Comparison of ENCODE assay signal across 17 mouse cellular contexts in the genomic region with DNA sequence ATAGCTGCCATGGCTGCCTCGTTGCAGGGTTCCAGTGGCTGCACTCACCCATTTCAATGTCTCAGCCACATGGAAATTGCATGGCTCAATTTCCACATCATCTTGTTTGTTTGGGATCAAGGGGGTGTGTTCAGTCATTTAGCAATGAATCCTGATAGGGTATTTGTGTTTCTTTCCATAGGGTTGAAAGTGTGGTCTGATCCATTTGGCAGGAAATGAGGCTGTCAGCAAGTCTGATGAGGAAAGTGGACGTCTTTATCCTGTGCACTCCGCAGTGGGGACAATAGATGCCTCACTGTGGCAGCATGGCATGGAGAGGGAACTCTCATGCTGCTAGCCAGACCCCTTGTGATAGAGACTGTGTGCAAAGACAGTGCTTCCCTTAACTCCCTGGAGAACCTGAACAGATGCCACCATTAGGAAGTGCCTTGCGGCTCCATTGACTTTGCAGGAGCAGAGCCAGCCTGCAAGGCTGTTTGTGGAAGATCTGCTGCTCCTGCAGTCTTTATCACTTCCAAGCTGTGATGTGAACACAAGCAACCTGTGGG. TPM values are rescaled to one million over a fixed set of nuclear protein-coding genes. Genes with fewer than 3 reads are reported as not detected.
A peak's percentile ranks its signal among the peaks of the same experiment; 100 is the strongest.
DNase-seq lines count a peak whose midpoint lies in the region; ATAC-seq and TF ChIP-seq lines count a peak whose summit lies in the region.
"Had no signal": no experiment of that assay in that cellular context is flagged by ENCODE, and none has a peak within 500 bp of the region (broad histone marks: within the 10 kb centered on the region; RNA-seq: fewer than 3 reads in every experiment).

No protein-coding gene starts in this region.

- TF ChIP-seq CTCF in lung, postnatal 0 days (IDR thresholded peaks at IDR 0.05), result no peak
- no peak for TF ChIP-seq CTCF in bone marrow, adult 2 months (IDR thresholded peaks at IDR 0.05; ENCODE audit: control insufficient read depth, insufficient read depth, low read length)

- ATAC-seq in lung, postnatal 0 days, result peak; percentile 49
- no peak for ATAC-seq in forebrain, embryonic 11.5 days (replicated peaks; ENCODE audit: low FRiP score)
- ATAC-seq in hindbrain, embryonic 14.5 days (ENCODE audit: low FRiP score), result peak; percentile 77
- no peak for ATAC-seq in CD4-positive, CD25-positive, alpha-beta regulatory T cell, adult 4 months
- ATAC-seq: liver, embryonic 12.5 days had no signal

- no peak for TF ChIP-seq EP300 in lung, postnatal 0 days (IDR thresholded peaks at IDR 0.05)

- no peak overlapping the region for H3K4me3 ChIP-seq in lung, postnatal 0 days (ENCODE audit: low read depth, low read length)
- H3K4me3 ChIP-seq in bone marrow, adult 2 months (replicated peaks; ENCODE audit: control insufficient read depth, low read depth, low read length), result no peak overlapping the region
- no peak overlapping the region for H3K4me3 ChIP-seq in forebrain, embryonic 11.5 days (ENCODE audit: low read depth, low read length)
- H3K4me3 ChIP-seq in hindbrain, embryonic 14.5 days (replicated peaks; ENCODE audit: low read length), result no peak overlapping the region
- H3K4me3 ChIP-seq: liver, embryonic 12.5 days had no signal

- no peaks in the 10 kb centered on the region for H3K27me3 ChIP-seq in lung, postnatal 0 days (replicated peaks; ENCODE audit: insufficient read depth, low read length)
- H3K27me3 ChIP-seq in forebrain, embryonic 11.5 days (ENCODE audit: control insufficient read depth, insufficient read depth, low read length), result 0 out of 2 replicates have a peak, but pooled peaks cover 2% of the 10 kb centered on the region
- H3K27me3 ChIP-seq in hindbrain, embryonic 14.5 days (ENCODE audit: control insufficient read depth, insufficient read depth, low read length), result no peaks in the 10 kb centered on the region
- H3K27me3 ChIP-seq: liver, embryonic 12.5 days had no signal

- TF ChIP-seq POLR2A in bone marrow, adult 2 months (IDR thresholded peaks at IDR 0.05; ENCODE audit: borderline replicate concordance, control insufficient read depth, low read depth, low read length), result no peak

- no peaks in the 10 kb centered on the region for H3K4me1 ChIP-seq in lung, postnatal 0 days (ENCODE audit: insufficient read depth, low read depth, low read length)
- H3K4me1 ChIP-seq in bone marrow, adult 2 months (ENCODE audit: control insufficient read depth, insufficient read depth, low read length), result peaks cover 3% of the 10 kb centered on the region
- H3K4me1 ChIP-seq in forebrain, embryonic 11.5 days (replicated peaks; ENCODE audit: control insufficient read depth, insufficient read depth, low read length), result peaks cover 21% of the 10 kb centered on the region; the same call in 1 of the 2 replicates
- peaks cover 28% of the 10 kb centered on the region for H3K4me1 ChIP-seq in hindbrain, embryonic 14.5 days (replicated peaks; ENCODE audit: control insufficient read depth, insufficient read depth, low read length)
- H3K4me1 ChIP-seq: liver, embryonic 12.5 days had no signal

- H3K27ac ChIP-seq in lung, postnatal 0 days (ENCODE audit: low read length), result no peak overlapping the region
- peak overlapping the region; percentile 29; the same call in 1 of the 2 replicates for H3K27ac ChIP-seq in bone marrow, adult 2 months (ENCODE audit: control insufficient read depth, insufficient read depth, low read depth, low read length, poor library complexity)
- H3K27ac ChIP-seq in forebrain, embryonic 11.5 days (ENCODE audit: low read depth, low read length), result no peak overlapping the region
- H3K27ac ChIP-seq in hindbrain, embryonic 14.5 days, result 0 out of 2 replicates have a peak overlapping the region, but pooled peaks have one; percentile 26
- H3K27ac ChIP-seq: liver, embryonic 12.5 days had no signal

- no peak overlapping the region for H3K9ac ChIP-seq in lung, postnatal 0 days (replicated peaks; ENCODE audit: low read depth)
- H3K9ac ChIP-seq in forebrain, embryonic 11.5 days (ENCODE audit: low read length), result no peak overlapping the region
- no peak overlapping the region for H3K9ac ChIP-seq in hindbrain, embryonic 14.5 days
- H3K9ac ChIP-seq: liver, embryonic 12.5 days had no signal

- H3K36me3 ChIP-seq in lung, postnatal 0 days (ENCODE audit: insufficient read depth, low read length), result 0 out of 2 replicates have a peak, but pooled peaks cover 7% of the 10 kb centered on the region
- H3K36me3 ChIP-seq in forebrain, embryonic 11.5 days (ENCODE audit: control insufficient read depth, insufficient read depth, low read length), result no peaks in the 10 kb centered on the region
- H3K36me3 ChIP-seq in hindbrain, embryonic 14.5 days (replicated peaks; ENCODE audit: control insufficient read depth, insufficient read depth), result peaks cover 13% of the 10 kb centered on the region; the same call in 1 of the 2 replicates

- peak; percentile 61 for DNase-seq in lung, postnatal 0 days (ENCODE audit: low spot score)
- DNase-seq in lung, postnatal 25 days (ENCODE audit: low spot score), result no peak
- peak; percentile 48 for DNase-seq in forebrain, embryonic 11.5 days (ENCODE audit: low spot score)
- no peak for DNase-seq in hindbrain, embryonic 14.5 days (ENCODE audit: low spot score)
- DNase-seq in adipocyte (ENCODE audit: low spot score), result no peak
- no peak for DNase-seq in heart, postnatal 4 days
- DNase-seq: adrenal gland, postnatal 10 days; cerebellum, adult 9-10 months; embryo, embryonic 11 days; heart, adult 18-20 months; kidney, postnatal 10 days; layer of hippocampus, adult 9-11 months; thymus, adult 2 months had no signal

- H3K4me2 ChIP-seq in lung, postnatal 0 days (replicated peaks; ENCODE audit: low read depth, low read length), result no peak overlapping the region
- no peak overlapping the region for H3K4me2 ChIP-seq in forebrain, embryonic 11.5 days (ENCODE audit: low read depth, low read length, severe bottlenecking)
- H3K4me2 ChIP-seq in hindbrain, embryonic 14.5 days (replicated peaks), result no peak overlapping the region
- H3K4me2 ChIP-seq: liver, embryonic 12.5 days had no signal

- no peaks in the 10 kb centered on the region for H3K9me3 ChIP-seq in lung, postnatal 0 days (ENCODE audit: low read length)
- H3K9me3 ChIP-seq in forebrain, embryonic 11.5 days (ENCODE audit: control insufficient read depth, low read length), result no peaks in the 10 kb centered on the region
- no peaks in the 10 kb centered on the region for H3K9me3 ChIP-seq in hindbrain, embryonic 14.5 days (ENCODE audit: control insufficient read depth, low read length)
- H3K9me3 ChIP-seq: G1E; liver, embryonic 12.5 days had no signal

- WGBS in lung, postnatal 0 days, result 60% methylated on average over 4 of the region's 4 CpGs
- 80% methylated on average over 4 of the region's 4 CpGs for WGBS in bone marrow, adult 2 months
- 55% methylated on average over 4 of the region's 4 CpGs for WGBS in forebrain, embryonic 11.5 days
- WGBS in hindbrain, embryonic 14.5 days, result 49% methylated on average over 4 of the region's 4 CpGs

RNA-seq across cellular contexts. Expression of gene Smim20, which starts 10.9 kb away (rescaled TPM):
- polyA plus RNA-seq in lung, postnatal 0 days (2015; fragmentation: Nextera tagmentation; extraction: Ambion mirVana), result 85.6 and 88.2 TPM in 2 replicates
- polyA plus RNA-seq in bone marrow, adult 2 months (2011; ENCODE audit: insufficient read depth, insufficient read length, low replicate concordance, missing spikeins), result 25.9 and 43.0 TPM in 2 replicates
- 71.3 and 75.4 TPM in 2 replicates for polyA plus RNA-seq in forebrain, embryonic 11.5 days (2014; fragmentation: Nextera tagmentation; extraction: Ambion mirVana)
- 78.6 and 82.0 TPM in 2 replicates for polyA plus RNA-seq in hindbrain, embryonic 14.5 days (2014; fragmentation: Nextera tagmentation; extraction: Ambion mirVana)
- polyA plus RNA-seq in CD4-positive, CD25-positive, alpha-beta regulatory T cell, adult 4 months (2017; shearing (Covaris generic)), result 100 to 1,000 TPM; 104 to 116 TPM
- total RNA-seq in heart, postnatal 4 days (2021), result 100 to 1,000 TPM in 1 of 2 experiments, 10 to 100 TPM in 1; 92.9 to 102 TPM

Comparison
In these comparisons a context has a peak if more than half of its experiments do, and no peak if none do; other contexts are left out.
1. DNase-seq: peak in lung, postnatal 0 days (single experiment) and forebrain, embryonic 11.5 days (single experiment); none in lung, postnatal 25 days (single experiment), hindbrain, embryonic 14.5 days (single experiment), adipocyte (single experiment) and heart, postnatal 4 days (single experiment).
2. ATAC-seq: peak in lung, postnatal 0 days (single experiment) and hindbrain, embryonic 14.5 days (single experiment); none in forebrain, embryonic 11.5 days (single experiment) and CD4-positive, CD25-positive, alpha-beta regulatory T cell, adult 4 months (single experiment).
3. H3K27ac ChIP-seq: peak in bone marrow, adult 2 months (single experiment) and hindbrain, embryonic 14.5 days (single experiment); none in lung, postnatal 0 days (single experiment) and forebrain, embryonic 11.5 days (single experiment).